Mouse (Mus musculus): ENCODE measurements around the gene Hyal2.

Hyal2 gene

DNA sequence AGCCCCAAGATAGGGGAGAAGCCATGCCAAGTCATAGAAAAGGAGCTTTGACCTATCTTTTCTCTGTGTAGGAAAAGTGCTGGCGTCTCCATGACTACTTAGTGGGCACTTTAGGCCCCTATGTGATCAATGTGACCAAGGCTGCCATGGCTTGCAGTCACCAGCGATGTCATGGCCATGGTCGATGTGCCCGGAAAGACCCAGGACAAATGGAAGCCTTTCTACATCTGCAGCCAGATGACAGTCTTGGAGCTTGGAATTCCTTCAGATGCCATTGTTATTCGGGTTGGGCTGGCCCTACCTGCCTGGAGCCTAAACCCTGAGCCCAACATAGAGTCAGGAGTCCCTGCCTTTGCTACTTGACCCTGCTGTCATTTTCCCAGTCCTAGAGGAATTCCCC, 18.8 kb downstream of the Hyal2 start:
- no peak for ATAC-seq (ENCODE audit: insufficient number of reproducible peaks, low FRiP score, low TSS enrichment)

DNA sequence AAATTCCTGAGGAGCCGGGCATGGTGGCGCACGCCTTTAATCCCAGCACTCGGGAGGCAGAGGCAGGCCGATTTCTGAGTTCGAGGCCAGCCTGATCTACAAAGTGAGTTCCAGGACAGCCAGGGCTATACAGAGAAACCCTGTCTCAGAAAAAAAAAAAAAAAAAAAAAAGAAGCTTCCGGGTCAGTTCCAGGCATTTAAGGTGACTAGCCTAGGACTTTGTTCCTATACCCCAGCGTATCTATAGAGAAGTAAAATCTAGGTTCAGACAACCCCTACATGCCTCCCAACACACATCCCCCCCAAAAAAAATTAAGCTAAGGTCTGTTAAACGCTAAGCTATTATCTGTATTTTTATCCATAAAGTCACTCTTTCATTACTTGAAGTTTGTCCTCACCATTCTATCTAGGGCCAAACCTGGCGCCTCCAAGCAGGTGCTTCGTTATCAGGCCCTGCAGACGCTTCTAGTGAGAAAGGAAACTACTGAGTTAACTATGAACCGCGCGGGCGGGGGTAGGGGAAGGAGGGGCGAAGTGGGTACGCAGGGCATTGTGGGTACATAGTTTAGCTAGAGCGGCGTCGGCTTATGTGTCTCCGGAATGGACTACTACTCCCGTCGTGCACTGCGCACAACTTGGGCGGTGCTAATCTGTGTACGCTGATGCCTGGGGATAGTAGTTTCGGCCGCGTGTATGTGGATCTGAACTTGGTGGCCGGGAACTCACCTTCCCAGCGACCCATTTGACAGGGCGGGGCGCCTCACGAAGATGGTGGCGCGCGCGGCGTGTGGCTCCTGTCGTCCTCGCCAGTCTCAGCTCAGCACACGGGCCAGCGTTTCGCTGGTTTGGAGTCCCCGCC, 19.5 kb downstream of the Hyal2 start, which contains the start of gene Ifrd2:
TSS of gene Ifrd2 (plus strand) at position 669 of the 859 bp plus-strand sequence.
- ATAC-seq (ENCODE audit: insufficient number of reproducible peaks, low FRiP score, low TSS enrichment), result peak; percentile 92

DNA sequence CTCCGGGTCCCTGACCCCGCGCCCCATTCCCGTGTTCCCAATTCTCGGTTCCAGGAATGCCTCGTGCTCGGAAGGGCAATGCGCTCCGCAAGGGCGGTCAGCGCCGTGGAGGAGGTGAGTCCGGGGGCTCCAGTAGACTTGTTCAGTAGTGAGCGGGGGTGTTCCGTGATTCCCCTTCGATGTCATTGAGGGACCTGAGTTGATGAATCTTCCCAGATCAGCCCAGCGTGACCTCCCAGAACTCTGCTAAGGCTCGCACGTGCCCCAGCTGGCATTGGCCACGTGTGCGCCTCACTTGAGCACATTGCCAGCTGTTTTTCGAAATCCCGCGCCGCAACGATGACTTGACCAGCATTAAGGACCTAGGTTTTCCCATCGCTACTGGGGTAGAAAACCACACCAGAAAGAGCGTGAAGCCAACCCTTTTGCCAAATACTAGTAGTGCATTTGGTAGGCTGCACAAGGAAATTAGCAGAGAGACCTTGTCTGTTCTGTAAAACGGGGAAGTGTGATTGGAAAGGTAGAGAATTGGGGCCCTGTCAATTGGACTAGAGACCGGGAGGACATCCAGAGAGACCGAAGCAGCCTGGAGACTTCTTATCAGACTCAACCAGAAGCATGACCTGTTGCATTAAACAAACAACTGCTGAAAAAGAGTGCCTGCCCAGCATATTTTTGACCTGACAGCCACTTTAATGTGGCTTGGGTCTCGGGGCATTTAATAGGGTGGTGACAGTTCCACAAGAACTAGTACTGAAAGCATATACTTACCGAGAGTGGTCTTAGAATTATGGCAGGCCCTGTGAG, 20.3 kb downstream of the Hyal2 start:
- ATAC-seq (ENCODE audit: insufficient number of reproducible peaks, low FRiP score, low TSS enrichment), result no peak

DNA sequence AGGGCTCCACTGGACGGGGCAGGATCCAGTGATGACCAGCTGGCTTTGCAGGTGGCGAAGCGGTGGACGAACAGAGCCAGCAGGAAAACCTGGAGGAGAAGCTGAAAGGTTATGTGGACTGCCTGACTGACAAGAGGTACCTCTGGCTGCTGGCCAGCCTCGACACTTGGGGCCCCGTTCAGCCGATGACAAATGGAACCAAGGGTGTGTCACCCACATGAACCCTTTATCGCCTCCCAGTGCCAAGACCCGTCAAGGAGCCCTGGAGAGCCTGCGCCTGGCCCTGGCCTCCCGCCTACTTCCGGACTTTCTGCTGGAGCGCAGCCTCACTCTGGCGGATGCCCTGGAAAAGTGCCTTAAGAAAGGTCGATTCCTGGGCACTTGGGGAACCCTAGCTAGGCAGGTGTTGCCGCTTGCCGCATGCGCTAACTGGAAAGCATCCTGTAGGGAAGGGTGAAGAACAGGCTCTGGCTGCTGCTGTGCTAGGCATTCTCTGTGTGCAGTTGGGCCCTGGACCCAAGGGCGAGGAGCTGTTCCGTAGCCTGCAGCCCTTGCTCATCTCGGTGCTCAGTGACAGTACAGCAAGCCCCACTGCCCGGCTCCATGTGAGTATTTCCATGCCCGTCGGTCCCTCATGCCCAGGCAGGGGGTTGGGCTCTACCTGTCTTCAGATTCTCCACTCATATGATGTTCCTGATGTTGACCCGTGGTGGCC, 22.5 kb downstream of the Hyal2 start:
- no peak for ATAC-seq (ENCODE audit: insufficient number of reproducible peaks, low FRiP score, low TSS enrichment)

DNA sequence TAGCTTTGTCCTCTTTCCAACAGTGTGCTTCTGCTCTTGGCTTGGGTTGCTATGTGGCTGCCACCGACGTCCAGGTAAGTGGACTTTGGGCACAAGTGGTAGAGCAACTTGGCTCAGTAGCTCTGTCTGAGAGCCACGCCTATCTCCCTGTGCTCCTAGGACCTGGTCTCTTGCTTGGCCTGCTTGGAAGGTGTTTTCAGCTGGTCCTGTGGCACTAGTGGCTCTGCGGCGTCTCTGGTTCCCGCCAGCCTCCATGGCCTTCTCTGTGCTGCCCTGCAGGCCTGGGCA, 23.0 kb downstream of the Hyal2 start:
- ATAC-seq (ENCODE audit: insufficient number of reproducible peaks, low FRiP score, low TSS enrichment), result no peak

DNA sequence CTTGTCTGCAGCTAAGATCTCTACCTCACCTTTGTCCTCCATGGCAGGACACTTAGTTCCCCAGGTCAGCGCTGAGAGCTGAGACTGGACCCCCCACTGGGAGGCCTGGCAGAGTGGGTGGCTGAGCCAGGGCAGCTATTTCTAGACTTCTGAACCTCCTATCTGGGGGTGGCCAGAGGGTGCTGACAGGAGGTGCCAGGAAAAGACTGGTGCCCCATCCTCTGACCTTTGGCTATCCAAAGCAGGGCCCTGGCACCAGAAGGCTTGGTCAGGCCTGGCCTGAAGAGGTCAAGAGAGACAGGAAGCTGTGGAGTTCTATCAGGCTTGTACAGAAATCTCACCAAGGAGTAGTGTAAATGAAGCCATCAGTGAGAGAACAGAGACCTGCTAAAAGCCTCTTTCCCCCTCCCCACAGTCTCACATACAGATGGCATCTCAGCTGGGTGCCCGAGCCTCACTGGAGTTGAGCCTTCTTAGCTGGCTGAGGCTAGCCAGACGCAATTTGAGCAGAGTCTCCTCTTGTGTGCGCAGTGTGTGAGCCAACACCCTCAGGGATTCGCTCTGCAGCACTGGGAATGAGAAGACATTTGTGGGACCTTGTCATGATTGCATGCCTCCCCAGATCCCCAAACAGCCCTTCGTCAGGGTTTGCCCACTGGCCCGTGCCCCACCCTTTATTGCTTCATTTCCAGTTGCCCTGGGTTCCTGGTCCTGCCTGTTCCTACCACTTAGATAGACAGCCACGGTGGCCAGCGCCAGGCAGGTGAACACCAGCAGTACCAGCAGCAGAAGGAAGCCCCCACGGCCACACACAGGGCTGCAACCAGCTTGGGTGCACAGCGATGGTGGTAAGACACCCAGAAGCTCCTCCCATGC, 25.6 kb downstream of the Hyal2 start:
- peak; percentile 69; the same call in 1 of the 2 replicates for ATAC-seq (ENCODE audit: insufficient number of reproducible peaks, low FRiP score, low TSS enrichment)

DNA sequence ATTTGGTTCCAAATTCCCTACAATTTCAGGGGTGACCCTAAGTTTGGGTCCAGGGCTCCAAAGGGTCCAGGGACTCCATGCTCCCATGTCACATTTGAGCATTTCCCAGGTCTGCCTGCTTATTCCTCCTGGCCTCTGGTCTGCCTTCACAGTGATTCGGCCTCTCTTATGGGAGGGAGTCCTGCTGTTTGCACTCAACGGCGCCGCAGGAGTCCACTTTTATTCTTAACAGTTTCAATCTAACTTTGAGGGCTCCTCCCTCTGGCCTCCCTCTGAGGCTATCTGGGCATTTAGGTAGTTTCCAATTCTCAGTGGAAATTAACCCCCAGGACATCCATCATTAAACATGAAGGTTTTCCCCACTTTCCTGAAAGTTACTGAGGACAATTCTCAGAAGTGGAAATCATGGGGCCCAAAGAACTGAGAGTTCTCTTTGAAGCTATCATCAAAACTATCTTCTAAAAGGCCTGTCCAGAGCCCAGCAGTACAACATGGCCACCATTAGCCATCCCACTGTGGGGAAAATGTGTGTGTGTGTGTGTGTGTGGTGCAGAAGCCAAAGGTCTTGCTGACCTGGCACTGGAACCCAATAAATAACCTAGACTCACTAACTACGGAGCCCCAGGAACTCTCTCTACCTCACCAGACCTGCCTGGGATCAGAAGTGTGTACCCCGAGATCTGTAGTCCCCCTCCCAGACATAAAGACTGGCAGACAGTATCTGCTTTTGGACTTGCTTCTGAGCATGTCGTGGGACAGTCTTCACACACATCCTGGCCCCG, 26.7 kb downstream of the Hyal2 start:
- no peak for ATAC-seq (ENCODE audit: insufficient number of reproducible peaks, low FRiP score, low TSS enrichment)

DNA sequence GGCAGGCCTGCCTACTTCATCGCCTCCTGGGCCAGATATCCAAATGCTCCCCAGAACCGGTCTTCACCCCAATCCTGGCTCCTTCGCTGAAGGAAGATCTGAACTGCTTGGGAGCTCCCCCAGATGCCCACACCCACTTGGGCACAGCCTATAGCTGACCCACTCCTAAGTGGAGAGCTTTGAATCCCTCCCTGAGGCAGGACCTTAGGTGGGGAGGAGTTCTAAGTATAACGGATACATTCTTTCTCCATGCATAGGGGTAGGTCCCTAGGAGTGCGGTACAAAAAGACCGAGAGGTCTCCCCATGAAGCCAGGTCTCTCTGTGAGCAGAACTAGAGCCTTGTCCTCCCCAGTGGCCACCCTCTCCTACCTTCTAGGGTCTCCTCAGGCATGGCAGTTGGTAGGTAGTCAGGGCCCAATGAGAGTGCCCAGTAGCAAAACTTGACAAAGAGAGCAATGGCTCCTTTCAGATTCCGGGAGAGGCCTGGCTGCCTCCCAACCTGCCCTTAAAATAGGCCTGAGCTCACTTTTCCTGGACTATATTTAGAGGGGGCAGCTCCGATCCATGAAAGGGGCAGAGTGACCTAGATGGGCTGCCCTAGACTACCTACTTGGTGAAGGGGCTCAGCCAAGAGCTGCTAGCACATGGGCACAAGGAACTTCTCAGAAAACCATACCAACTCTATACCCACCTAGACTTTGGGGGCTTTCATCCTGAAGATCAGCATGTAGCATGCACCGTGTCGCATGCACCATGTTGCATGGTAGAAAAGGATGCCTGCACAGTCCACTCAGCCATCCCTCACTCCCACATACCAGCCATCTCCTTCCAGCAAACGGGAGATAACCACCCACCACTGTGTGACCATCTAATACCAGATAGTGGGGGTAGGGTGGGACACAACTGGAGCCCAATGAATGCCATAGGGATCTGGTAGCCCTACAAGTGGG, 29.1 kb downstream of the Hyal2 start:
- no peak for ATAC-seq (ENCODE audit: insufficient number of reproducible peaks, low FRiP score, low TSS enrichment)

DNA sequence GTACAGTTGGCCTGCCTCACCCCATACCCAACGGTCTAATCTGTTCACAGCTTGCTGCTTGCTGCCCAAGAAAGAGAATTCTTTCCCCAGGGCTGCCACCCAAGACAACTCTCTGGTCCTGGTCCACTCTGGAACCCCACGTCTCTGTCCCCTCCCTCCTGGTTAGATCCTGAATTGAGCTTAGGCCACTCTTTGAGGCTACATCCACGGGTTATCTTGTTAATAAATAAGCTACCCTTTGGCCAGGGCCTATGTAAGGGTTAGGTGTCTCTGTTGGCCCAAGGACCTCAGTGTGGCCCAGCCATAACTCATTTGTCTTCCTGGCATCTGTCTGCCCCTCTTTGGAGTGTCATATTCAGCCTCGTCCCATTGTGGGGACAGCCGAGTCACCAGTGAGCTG, 30.6 kb downstream of the Hyal2 start:
- no peak for ATAC-seq (ENCODE audit: insufficient number of reproducible peaks, low FRiP score, low TSS enrichment)

DNA sequence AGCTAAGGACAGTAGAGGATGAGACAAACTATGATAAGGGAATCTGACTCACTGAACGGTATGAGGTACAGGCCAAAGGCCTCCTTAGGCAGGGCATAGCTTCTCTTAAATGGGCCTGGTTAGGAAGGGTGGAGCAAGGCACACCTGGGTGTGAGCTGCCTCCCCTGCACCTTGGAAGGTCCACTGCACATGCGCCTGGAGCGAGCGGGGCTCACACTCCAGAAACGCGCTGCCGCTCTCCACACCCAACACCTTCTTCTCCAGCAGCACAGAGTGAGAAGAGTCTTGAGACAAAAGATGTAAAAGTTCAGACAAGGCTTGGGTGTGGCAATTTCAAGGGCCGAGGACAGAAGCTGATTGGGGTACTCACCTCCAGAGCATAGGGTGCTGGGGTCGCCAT, 31.7 kb downstream of the Hyal2 start:
- no peak for ATAC-seq (ENCODE audit: insufficient number of reproducible peaks, low FRiP score, low TSS enrichment)

DNA sequence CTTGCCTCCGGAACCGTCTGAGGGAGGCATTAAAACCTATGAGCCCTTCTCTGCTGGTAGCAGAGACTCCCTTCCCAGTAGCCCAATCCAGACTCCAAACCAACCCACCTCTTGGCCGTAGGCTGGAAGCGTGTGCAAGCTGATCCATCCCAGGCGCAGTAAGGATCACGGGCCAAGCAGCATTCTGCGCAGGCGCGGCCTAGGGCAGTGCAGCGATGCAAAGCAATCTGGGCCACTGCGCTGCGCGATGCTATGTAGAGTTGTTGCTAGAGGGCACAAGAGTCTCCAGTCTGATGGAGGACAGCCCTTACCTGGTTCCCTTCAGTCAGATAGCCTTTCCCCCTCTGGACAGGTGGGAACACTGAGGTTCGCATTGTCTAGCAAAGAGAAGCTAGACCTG, 32.1 kb downstream of the Hyal2 start:
- no peak for ATAC-seq (ENCODE audit: insufficient number of reproducible peaks, low FRiP score, low TSS enrichment)

DNA sequence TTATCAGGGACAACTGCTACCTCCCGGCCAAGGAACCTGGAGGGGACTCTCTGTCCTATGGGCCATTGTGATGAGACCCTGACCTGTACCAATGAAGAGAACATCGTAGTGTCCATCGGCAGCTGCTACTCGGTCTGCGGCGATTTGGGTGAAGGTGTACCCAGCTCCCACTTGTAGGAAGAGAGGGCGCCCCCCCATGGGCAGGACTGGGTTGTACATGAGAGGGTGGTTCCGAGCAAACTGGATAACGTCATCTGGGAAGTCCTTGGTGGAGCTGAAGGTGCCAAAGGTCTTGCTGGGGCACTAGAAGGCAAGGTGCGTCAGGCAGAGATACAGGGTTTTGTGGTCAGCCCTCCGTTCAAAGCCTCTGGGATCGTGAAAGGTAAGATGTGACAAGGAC, 33.0 kb downstream of the Hyal2 start:
- ATAC-seq (ENCODE audit: insufficient number of reproducible peaks, low FRiP score, low TSS enrichment), result no peak

DNA sequence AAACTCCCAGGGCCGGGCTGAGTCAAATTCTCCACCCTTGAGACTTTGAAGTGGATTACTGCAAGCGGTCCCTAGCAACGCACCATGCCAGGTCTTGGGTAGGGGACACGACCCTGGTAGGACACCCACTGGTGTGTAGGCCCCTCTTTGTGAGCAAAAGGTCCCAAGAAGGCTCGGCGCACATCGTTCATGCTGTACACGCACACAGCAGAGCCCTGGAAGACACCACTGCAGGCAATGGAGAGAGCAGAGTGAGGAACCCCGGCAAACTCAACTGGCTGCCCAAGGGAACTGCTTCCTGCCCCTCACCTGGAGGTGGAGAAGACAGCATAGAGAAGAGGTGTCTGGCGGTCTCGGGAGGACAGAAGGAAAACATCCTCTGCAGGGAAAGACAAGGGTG, 33.5 kb downstream of the Hyal2 start:
- ATAC-seq (ENCODE audit: insufficient number of reproducible peaks, low FRiP score, low TSS enrichment), result no peak

DNA sequence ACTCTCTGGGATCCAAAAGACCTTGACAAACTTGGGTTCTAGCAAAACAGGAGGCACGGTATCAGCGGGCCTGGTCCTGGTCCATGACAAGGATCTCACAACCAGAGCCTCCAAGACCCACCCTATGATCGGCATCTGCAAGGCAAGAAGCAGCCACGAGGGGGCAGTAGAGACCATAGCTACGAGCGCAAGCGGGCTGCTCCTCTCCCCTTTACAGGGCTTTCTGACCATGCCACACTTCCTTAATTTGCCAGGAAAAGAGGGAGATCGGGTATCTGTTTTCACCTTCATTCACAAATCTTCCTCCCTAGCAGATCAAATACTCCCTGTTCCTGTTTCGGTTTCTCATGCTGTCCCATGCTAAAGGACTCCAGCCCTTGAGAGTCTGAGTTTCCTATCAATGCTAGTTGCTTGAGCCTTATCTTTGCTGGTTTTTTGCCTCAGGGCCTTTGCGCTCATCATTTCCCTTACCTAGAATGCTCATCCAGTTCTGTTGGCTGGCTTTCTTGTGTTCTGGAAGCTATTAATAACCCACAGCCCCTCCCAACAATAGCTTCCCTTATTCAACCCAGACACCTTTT, 34.4 kb downstream of the Hyal2 start:
- peak; percentile 51; the same call in 1 of the 2 replicates for ATAC-seq (ENCODE audit: insufficient number of reproducible peaks, low FRiP score, low TSS enrichment)

DNA sequence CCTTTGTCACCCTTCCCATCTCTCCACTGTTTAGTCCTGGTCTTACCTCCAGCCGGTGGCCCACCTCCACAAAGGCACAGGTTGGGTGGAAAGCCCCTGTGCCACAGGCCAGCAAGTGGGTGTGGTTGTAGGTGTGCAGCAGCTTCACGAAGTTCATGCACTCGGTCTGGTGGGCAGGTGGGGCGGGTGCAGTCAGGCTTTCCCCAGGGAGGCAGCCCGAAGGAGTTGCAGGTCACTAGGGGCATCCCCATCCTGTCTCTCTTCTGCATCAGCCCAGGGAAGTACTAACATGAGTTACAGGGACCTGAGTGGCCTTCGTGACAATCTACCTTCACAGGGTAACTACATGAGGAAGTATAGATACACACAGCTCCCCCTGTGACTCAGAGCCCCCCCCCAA, 35.5 kb downstream of the Hyal2 start:
- ATAC-seq (ENCODE audit: insufficient number of reproducible peaks, low FRiP score, low TSS enrichment), result no peak

DNA sequence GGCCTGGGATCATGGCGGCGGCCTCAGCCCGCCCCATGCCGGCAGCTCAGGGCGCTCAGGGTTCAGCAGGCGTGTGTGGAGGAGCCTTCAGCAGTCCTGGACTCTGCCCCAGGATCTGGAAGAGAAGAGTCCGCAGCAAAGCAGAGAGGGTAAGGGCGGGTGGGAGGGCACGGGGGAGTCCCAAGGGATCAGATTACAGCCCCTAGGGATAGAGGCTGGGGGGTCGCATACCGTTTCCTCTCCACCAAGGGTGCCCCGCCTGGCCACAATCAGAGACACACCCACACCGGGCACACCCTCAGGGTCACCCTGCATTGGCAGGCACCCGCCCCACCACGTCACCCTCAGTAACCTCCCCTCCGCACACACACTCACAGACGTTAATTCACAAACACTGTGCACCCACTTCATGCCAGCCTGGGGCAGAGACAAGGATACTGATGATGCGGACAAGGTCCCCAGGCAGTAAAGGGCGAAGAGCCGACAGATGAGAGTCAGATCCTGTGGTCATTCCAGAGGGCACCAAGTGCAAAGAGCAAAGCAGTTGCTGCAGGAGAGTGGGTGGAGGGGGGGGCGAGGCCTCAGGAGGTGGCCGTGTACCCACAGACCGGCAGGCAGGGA, 37.4 kb downstream of the Hyal2 start:
- ATAC-seq (ENCODE audit: insufficient number of reproducible peaks, low FRiP score, low TSS enrichment), result no peak

DNA sequence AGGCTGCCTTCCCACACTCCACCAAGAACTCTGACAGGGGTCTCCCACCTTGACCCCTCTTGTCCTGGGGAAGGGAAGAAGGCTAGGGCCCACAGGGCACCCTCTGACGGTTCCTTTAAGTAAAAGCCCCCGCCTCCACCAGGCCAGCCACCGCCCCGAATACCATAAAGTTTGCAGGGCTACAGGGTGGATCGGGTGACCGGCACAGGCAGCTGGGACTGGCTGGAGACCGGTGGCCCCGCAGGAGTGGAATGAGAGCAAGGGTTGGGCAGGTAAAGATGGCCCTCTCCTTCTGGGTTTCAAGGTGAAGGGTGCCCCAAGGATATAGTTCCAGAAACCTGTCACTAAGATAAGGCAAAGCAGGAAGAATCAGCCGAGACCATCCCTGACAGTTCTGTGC, 38.8 kb downstream of the Hyal2 start:
- ATAC-seq (ENCODE audit: insufficient number of reproducible peaks, low FRiP score, low TSS enrichment), result no peak

DNA sequence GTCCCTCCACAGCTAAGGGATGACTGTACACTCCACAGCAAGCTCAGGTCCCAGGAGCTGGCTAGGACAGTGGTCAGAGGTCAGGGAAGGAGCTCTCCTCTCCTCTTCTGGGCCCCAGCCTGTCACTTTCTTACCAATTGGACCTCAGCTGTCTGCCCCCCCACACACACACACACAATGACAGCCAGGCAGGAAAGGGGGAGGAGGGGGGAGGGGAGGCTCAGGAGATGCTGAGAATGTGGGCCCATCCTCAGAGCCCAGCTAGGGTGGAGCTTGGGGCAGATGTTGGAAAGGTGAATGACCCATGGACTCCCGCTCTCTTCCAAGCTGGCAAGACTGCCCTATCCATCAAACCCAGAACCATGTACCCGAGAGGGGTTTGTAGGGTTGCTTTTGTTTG, 39.3 kb downstream of the Hyal2 start:
- no peak for ATAC-seq (ENCODE audit: insufficient number of reproducible peaks, low FRiP score, low TSS enrichment)
